Mouse (Mus musculus): ENCODE data around the gene Sac3d1. TPM values are rescaled to one million over a fixed set of nuclear protein-coding genes. Genes with fewer than 3 reads are reported as not detected.

Sac3d1 gene
- polyA plus RNA-seq, 1 experiment = not detected

DNA sequence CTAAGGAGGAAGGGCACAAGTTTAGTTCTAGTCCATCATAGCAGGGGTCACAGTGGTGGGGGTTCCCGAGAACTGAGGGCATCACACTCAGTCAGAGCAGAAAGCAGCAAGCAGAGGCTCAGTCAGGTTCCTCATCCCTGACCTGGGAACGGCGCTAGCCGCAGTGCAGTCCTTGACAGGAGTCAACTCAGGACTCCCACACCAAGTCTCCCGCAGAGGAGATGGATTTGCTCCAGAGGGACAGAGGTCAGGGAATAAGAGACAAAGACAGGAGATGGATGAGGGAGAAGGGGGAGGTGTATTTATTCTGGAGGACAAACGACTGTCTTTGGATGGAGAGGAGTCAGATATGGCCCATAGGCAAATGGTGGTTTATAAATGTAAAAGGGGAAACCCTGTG lies 5.3 kb downstream of the Sac3d1 start:
- Histone ChIP-seq H3K27ac (ENCODE audit: insufficient read depth, low read depth, low read length) (no peak overlapping the region), H3K4me3 (ENCODE audit: insufficient read depth, low read depth, low read length) (no peak overlapping the region), H3K4me1 (ENCODE audit: control insufficient read depth, insufficient read depth, low read length) (peaks cover 10% of the 10 kb centered on the region)
- 67% methylated on average over 6 of the region's 6 CpGs for WGBS
- no peak for TF ChIP-seq POLR2A (IDR thresholded peaks at IDR 0.05; ENCODE audit: insufficient read depth, low read depth, low read length)
- no peak for TF ChIP-seq CTCF (IDR thresholded peaks at IDR 0.05; ENCODE audit: insufficient read depth, low read depth, low read length)

DNA sequence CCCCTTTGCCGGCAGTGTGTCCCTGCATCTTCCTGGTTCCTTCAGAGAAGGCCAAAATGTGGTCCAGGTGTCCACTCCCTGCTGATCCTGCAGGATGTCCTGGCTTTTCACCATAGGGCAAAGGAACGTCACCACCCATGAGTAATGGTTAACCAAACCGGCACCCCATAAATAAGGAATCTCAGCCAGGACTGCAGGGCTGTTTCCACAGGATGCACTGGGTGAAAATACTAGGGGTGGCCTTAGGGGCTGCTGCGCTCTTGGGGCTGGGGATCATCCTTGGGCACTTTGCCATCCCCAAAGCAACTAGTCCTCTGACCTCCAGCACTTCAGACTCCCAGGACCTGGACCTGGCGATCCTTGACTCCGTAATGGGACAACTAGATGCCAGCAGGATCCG lies 12.9 kb downstream of the Sac3d1 start, which contains the start of gene Naaladl1:
TSS of gene Naaladl1 (plus strand) at position 197 of the 400 bp plus-strand sequence.
- Histone ChIP-seq H3K4me3 (ENCODE audit: insufficient read depth, low read depth, low read length) (no peak within 1 kb of the TSS), H3K27ac (ENCODE audit: insufficient read depth, low read depth, low read length) (no peak within 1 kb of the TSS), H3K4me1 (ENCODE audit: control insufficient read depth, insufficient read depth, low read length) (no peaks in the 10 kb centered on the region)
- 93% methylated on average over 7 of the region's 7 CpGs for WGBS
- TF ChIP-seq POLR2A (IDR thresholded peaks at IDR 0.05; ENCODE audit: insufficient read depth, low read depth, low read length) (no peak), CTCF (IDR thresholded peaks at IDR 0.05; ENCODE audit: insufficient read depth, low read depth, low read length) (no peak)

DNA sequence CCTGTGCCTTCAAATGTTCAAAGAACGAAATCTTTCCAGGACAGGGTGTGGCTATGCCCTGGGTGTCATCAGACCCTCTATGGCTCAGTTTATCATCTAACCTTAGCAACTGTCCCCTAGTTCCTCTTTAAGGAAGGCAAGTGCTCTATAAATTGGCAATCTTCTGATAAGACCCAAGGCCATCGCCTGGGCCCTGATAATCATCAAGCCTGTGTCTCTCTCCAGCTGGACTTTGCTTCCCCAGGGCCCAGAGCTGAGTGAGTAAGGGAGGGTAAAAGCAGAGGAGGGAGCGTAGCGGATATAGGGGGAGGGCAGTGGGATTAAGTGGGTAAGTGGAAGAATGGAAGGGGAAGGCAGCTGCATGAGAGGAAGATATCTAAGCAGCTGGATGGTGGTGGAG lies 14.0 kb downstream of the Sac3d1 start:
- Histone ChIP-seq H3K4me3 (ENCODE audit: insufficient read depth, low read depth, low read length) (no peak overlapping the region), H3K4me1 (ENCODE audit: control insufficient read depth, insufficient read depth, low read length) (no peaks in the 10 kb centered on the region), H3K27ac (ENCODE audit: insufficient read depth, low read depth, low read length) (no peak overlapping the region)
- WGBS = 85% methylated on average over 4 of the region's 4 CpGs
- TF ChIP-seq POLR2A (IDR thresholded peaks at IDR 0.05; ENCODE audit: insufficient read depth, low read depth, low read length) (no peak), CTCF (IDR thresholded peaks at IDR 0.05; ENCODE audit: insufficient read depth, low read depth, low read length) (no peak)

- Histone ChIP-seq H3K4me1 (ENCODE audit: control insufficient read depth, insufficient read depth, low read length) (no peaks in the 10 kb centered on the region), H3K27ac (ENCODE audit: insufficient read depth, low read depth, low read length) (no peak overlapping the region), H3K4me3 (ENCODE audit: insufficient read depth, low read depth, low read length) (no peak overlapping the region)
- TF ChIP-seq CTCF (IDR thresholded peaks at IDR 0.05; ENCODE audit: insufficient read depth, low read depth, low read length) (no peak), POLR2A (IDR thresholded peaks at IDR 0.05; ENCODE audit: insufficient read depth, low read depth, low read length) (no peak)
- 84% methylated on average over 6 of the region's 6 CpGs for WGBS
Observed at GRCm38 (mm10) chr19:6102169-6102853, 16.1 kb downstream of the Sac3d1 start.

GRCm38 (mm10) chr19:6101186-6101585 lies 17.3 kb downstream of the Sac3d1 start:
- H3K4me1 ChIP-seq (ENCODE audit: control insufficient read depth, insufficient read depth, low read length) = no peaks in the 10 kb centered on the region
- 74% methylated on average over 6 of the region's 6 CpGs for whole genome bisulfite sequencing
- TF ChIP-seq CTCF (IDR thresholded peaks at IDR 0.05; ENCODE audit: insufficient read depth, low read depth, low read length) (no peak), POLR2A (IDR thresholded peaks at IDR 0.05; ENCODE audit: insufficient read depth, low read depth, low read length) (no peak)
- no peak overlapping the region for H3K4me3 ChIP-seq (ENCODE audit: insufficient read depth, low read depth, low read length)
- H3K27ac ChIP-seq (ENCODE audit: insufficient read depth, low read depth, low read length) = no peak overlapping the region

DNA sequence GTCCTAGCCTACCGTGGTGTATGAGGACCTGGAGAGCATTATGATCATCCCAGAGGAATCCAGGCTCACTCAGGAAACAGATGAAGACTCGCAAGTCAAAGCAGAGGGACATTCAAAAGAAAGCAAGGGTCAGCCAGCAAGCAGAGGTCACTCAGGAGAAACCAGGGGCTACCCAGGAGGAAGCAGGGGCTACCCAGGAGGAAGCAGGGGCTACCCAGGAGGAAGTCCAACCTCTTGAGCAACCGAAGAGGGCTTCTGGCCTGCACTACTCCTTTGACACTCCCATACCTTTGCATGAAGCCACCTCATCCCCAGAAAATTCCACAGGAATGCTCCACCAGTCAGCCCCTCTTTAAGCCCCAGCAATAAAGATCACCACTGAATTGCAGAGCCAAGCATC lies 20.6 kb downstream of the Sac3d1 start:
- Histone ChIP-seq H3K4me3 (ENCODE audit: insufficient read depth, low read depth, low read length) (no peak overlapping the region), H3K27ac (ENCODE audit: insufficient read depth, low read depth, low read length) (no peak overlapping the region), H3K4me1 (ENCODE audit: control insufficient read depth, insufficient read depth, low read length) (no peaks in the 10 kb centered on the region)
- no peak for TF ChIP-seq POLR2A (IDR thresholded peaks at IDR 0.05; ENCODE audit: insufficient read depth, low read depth, low read length)
- TF ChIP-seq CTCF (IDR thresholded peaks at IDR 0.05; ENCODE audit: insufficient read depth, low read depth, low read length) = no peak
- 92% methylated on average over 3 of the region's 3 CpGs for WGBS

DNA sequence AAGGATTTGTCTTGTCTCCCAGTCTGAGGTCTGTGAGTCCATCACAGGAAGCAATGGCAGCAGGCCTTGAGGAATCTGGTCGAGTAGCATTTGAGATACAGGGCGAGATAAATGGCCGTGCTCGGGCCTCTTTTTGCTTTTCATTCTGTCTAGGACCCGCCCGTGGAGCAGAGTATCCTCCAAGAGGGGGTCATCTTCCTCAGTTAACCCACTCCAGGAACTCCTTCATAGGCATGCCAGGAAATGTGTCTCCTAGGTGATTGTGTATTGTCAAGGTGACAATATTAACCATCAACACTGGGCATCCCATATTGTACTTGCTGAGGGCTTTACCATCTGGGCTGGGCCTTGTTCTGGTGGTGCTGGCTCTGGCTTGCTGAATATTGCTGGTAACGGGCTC lies 24.3 kb downstream of the Sac3d1 start, which contains the start of gene AC131692.1:
TSS of gene AC131692.1 (plus strand) at position 301 of the 400 bp plus-strand sequence.
- Histone ChIP-seq H3K4me3 (ENCODE audit: insufficient read depth, low read depth, low read length) (no peak within 1 kb of the TSS), H3K4me1 (ENCODE audit: control insufficient read depth, insufficient read depth, low read length) (no peaks in the 10 kb centered on the region), H3K27ac (ENCODE audit: insufficient read depth, low read depth, low read length) (no peak within 1 kb of the TSS)
- whole genome bisulfite sequencing = 89% methylated on average over 7 of the region's 7 CpGs
- TF ChIP-seq POLR2A (IDR thresholded peaks at IDR 0.05; ENCODE audit: insufficient read depth, low read depth, low read length) (no peak), CTCF (IDR thresholded peaks at IDR 0.05; ENCODE audit: insufficient read depth, low read depth, low read length) (no peak)

GRCm38 (mm10) chr19:6088841-6089240 lies 29.6 kb downstream of the Sac3d1 start:
- 94% methylated on average over 13 of the region's 13 CpGs for WGBS
- H3K4me1 ChIP-seq (ENCODE audit: control insufficient read depth, insufficient read depth, low read length) = peaks cover 8% of the 10 kb centered on the region
- no peak overlapping the region for H3K27ac ChIP-seq (ENCODE audit: insufficient read depth, low read depth, low read length)
- TF ChIP-seq POLR2A (IDR thresholded peaks at IDR 0.05; ENCODE audit: insufficient read depth, low read depth, low read length) (no peak), CTCF (IDR thresholded peaks at IDR 0.05; ENCODE audit: insufficient read depth, low read depth, low read length) (no peak)
- no peak overlapping the region for H3K4me3 ChIP-seq (ENCODE audit: insufficient read depth, low read depth, low read length)

DNA sequence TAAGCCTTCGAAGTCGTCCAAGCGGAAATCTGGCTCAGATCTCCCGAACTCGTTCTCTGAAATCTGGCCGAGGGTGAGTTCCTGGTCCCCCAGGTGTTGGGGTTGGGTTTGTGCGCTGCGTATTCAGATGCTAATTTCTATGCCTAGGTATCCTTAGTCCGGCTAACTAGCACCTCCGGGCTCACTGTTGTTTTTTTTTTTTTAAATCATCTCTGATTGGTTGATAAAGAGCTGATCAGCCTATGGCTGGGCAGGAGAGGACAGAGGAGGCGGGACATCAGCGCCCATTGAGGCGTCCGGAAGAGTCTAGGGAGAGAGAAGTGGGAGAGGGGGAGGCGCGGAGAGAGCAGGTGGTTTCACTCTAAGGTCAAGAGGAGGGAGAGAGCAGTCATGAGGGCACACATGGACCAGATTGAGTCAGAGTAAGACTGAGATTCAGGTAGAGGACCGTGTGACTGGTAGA lies 33.0 kb downstream of the Sac3d1 start:
- peak overlapping the region; percentile 24; the same call in 1 of the 2 replicates for H3K4me3 ChIP-seq (ENCODE audit: insufficient read depth, low read depth, low read length)
- TF ChIP-seq CTCF (IDR thresholded peaks at IDR 0.05; ENCODE audit: insufficient read depth, low read depth, low read length) (no peak), POLR2A (IDR thresholded peaks at IDR 0.05; ENCODE audit: insufficient read depth, low read depth, low read length) (no peak)
- WGBS = under 1% methylated on average over 17 of the region's 17 CpGs

More for the DNA sequence above, 33.0 kb downstream of the Sac3d1 start:
- Histone ChIP-seq H3K4me1 (ENCODE audit: control insufficient read depth, insufficient read depth, low read length) (peaks cover 11% of the 10 kb centered on the region), H3K27ac (ENCODE audit: insufficient read depth, low read depth, low read length) (no peak overlapping the region)

Measured in olfactory bulb, adult 2 months (tissue).